Mouse (Mus musculus): ENCODE results near the gene Cdkal1.

GRCm38 (mm10) chr13:29828032-29828431 lies 27.4 kb downstream of the Cdkal1 start:
- no peak for TF ChIP-seq GATA1 (IDR thresholded peaks at IDR 0.05; ENCODE audit: borderline replicate concordance, low read length)
- no peak for TF ChIP-seq FLI1 (IDR thresholded peaks at IDR 0.05; ENCODE audit: low read length)

All from megakaryocyte, embryonic 14.5 days (primary cell).